Mouse (Mus musculus): ENCODE results near the gene Zfp39. TPM values are rescaled to one million over a fixed set of nuclear protein-coding genes. Genes with fewer than 3 reads are reported as not detected.

Gene Zfp39
- total RNA-seq, 2 experiments from 2014 or later: 3.1 to 3.2 TPM

Other genes starting within 250 kb of the Zfp39 start
- gene Olfr322, start 245.4 kb downstream of the Zfp39 start, total RNA-seq (2021): not detected
- gene Olfr320, start 223.1 kb downstream of the Zfp39 start, total RNA-seq (2021): not detected
- not detected for gene Olfr319, start 205.1 kb downstream of the Zfp39 start, total RNA-seq (2021)
- not detected for gene Olfr318, start 180.2 kb downstream of the Zfp39 start, total RNA-seq (2021)
- not detected for gene Olfr317, start 165.0 kb downstream of the Zfp39 start, total RNA-seq (2021)
- gene Olfr316, start 151.5 kb downstream of the Zfp39 start, total RNA-seq (2021): not detected
- gene Olfr315, start 131.0 kb downstream of the Zfp39 start, total RNA-seq (2021): not detected
- not detected for gene Olfr314, start 121.3 kb downstream of the Zfp39 start, total RNA-seq (2021)
- gene Fam183b, start 102.3 kb downstream of the Zfp39 start, total RNA-seq (2021): 1 to 10 TPM; 1.4 to 2.4 TPM
- not detected for gene Olfr313, start 89.2 kb downstream of the Zfp39 start, total RNA-seq (2021)
- not detected for gene Olfr312, start 75.0 kb downstream of the Zfp39 start, total RNA-seq (2021)
- not detected for gene Olfr311, start 65.0 kb downstream of the Zfp39 start, total RNA-seq (2021)
- 1 to 10 TPM; 3.3 to 3.6 TPM for gene Gm12258, start 57.1 kb downstream of the Zfp39 start, total RNA-seq (2021)
- gene 2810021J22Rik, start 37.0 kb downstream of the Zfp39 start, total RNA-seq (2021): 1 to 10 TPM; 4.4 to 6.2 TPM
- gene Btnl10, start 13.7 kb upstream of the Zfp39 start, total RNA-seq (2021): not detected
- 100 to 1,000 TPM; 173 to 181 TPM for gene Rnf187, start 34.7 kb upstream of the Zfp39 start, total RNA-seq (2021)
- 1 to 10 TPM; 4.5 to 5.8 TPM for gene Hist3h2ba, start 44.7 kb upstream of the Zfp39 start, total RNA-seq (2021)
- 10 to 100 TPM; 20.0 to 21.8 TPM for gene Hist3h2a, start 50.5 kb upstream of the Zfp39 start, total RNA-seq (2021)
- gene Trim17, start 50.5 kb upstream of the Zfp39 start, total RNA-seq (2021): under 1 TPM; 0.10 to 0.26 TPM
- gene Trim11, start 73.9 kb upstream of the Zfp39 start, total RNA-seq (2021): 10 to 100 TPM; 23.7 to 25.5 TPM
- gene Obscn, start 232.2 kb upstream of the Zfp39 start, total RNA-seq (2021): under 1 TPM; 0.93 to 0.95 TPM